Mouse (Mus musculus) CH12.LX (cell line): ENCODE measurements at regions not wholly inside any gene's neighbourhood (a gene's known extent, or its start where the extent isn't known, plus 50 kb on each side); places are given as distances from the start of the nearest gene placed in this dataset.

Source experiments
- DNase-seq: peaks from one replicate; pipeline ENCODE4 v3.0.0-alpha.2; 2013; ENCODE audit errors: extremely low read depth
- H3K27ac ChIP-seq: 2 replicates; pipeline ENCODE4 v1.5.1; 2012; ENCODE audit warnings: low read depth, mild to moderate bottlenecking, control low read depth, moderate library complexity; ENCODE audit not compliant: insufficient read depth
- H3K27me3 ChIP-seq: replicated peaks from 2 replicates; pipeline ENCODE3; 2012; ENCODE audit warnings: inconsistent platforms
- H3K36me3 ChIP-seq, 2 experiments: replicated peaks in 1 of 2; 2 replicates each; pipeline versions ENCODE3 to v1.6.1; 2012; ENCODE audit warnings: inconsistent platforms in 1 of 2, low read length in 1 of 2, mild to moderate bottlenecking in 1 of 2, mixed read lengths in 1 of 2, moderate library complexity in 1 of 2; ENCODE audit not compliant: control insufficient read depth in 1 of 2, insufficient read depth in 1 of 2
- H3K4me1 ChIP-seq, 2 experiments: 2 replicates each; pipeline ENCODE4 v1.6.1; 2012; ENCODE audit warnings: inconsistent platforms in 1 of 2, moderate library complexity in 1 of 2; ENCODE audit not compliant: insufficient read depth in 2 of 2, control insufficient read depth in 1 of 2
- H3K4me2 ChIP-seq: 2 replicates; pipeline ENCODE4 v1.6.1; 2012; ENCODE audit warnings: low read depth, mild to moderate bottlenecking, control low read depth; ENCODE audit not compliant: poor library complexity, insufficient read depth, severe bottlenecking
- H3K4me3 ChIP-seq, 3 experiments: fragments of 150-350 bp in 1 of 3; sonication (generic) in 1 of 3; replicated peaks in 1 of 3; 2 replicates each; pipeline versions ENCODE3 to v1.5.1; 2011 to 2012; ENCODE audit warnings: low read depth in 2 of 3, low read length in 2 of 3, mild to moderate bottlenecking in 2 of 3, moderate library complexity in 2 of 3, control low read depth in 1 of 3, improper control_type of control experiment in 1 of 3, inconsistent platforms in 1 of 3, mixed read lengths in 1 of 3; ENCODE audit not compliant: poor library complexity in 1 of 3
- H3K79me2 ChIP-seq: replicated peaks from 2 replicates; pipeline ENCODE4 v1.6.1; 2012; ENCODE audit warnings: mild to moderate bottlenecking, moderate library complexity; ENCODE audit not compliant: control insufficient read depth, poor library complexity, insufficient read depth, severe bottlenecking; ENCODE audit errors: extremely low read depth
- H3K9ac ChIP-seq: 2 replicates; pipeline ENCODE4 v1.6.1; 2012; ENCODE audit warnings: low read depth, mild to moderate bottlenecking, control low read depth, moderate library complexity; ENCODE audit not compliant: insufficient read depth
- H3K9me3 ChIP-seq: replicated peaks from 2 replicates; pipeline ENCODE3; 2012; ENCODE audit warnings: low read length, inconsistent platforms, mixed read lengths
- CTCF ChIP-seq, 2 experiments: IDR thresholded peaks in 1 of 2; conservative IDR thresholded peaks in 1 of 2; 2 replicates each; pipeline ENCODE4 v1.5.1; 2011 to 2012; ENCODE audit warnings: low read depth in 2 of 2, low read length in 2 of 2, improper control_type of control experiment in 1 of 2, inconsistent platforms in 1 of 2, mild to moderate bottlenecking in 1 of 2, moderate library complexity in 1 of 2
- KAT2A ChIP-seq: IDR thresholded peaks from 2 replicates; pipeline ENCODE4 v1.6.1; 2012; ENCODE audit warnings: low read length, improper control_type of control experiment, inconsistent platforms; ENCODE audit not compliant: insufficient replicate concordance
- MAFK ChIP-seq: IDR thresholded peaks from 2 replicates; pipeline ENCODE4 v1.6.1; 2011; ENCODE audit warnings: low read length, improper control_type of control experiment; ENCODE audit not compliant: insufficient replicate concordance
- MEF2A ChIP-seq: IDR thresholded peaks from 2 replicates; pipeline ENCODE4 v1.6.1; 2014; ENCODE audit warnings: low read depth, mild to moderate bottlenecking, inconsistent platforms, low read length, improper control_type of control experiment, borderline replicate concordance
- NRF1 ChIP-seq: IDR thresholded peaks from 2 replicates; pipeline ENCODE4 v1.6.1; 2014; ENCODE audit warnings: low read depth, mild to moderate bottlenecking, inconsistent platforms, low read length, improper control_type of control experiment, moderate library complexity
- RAD21 ChIP-seq: IDR thresholded peaks from 2 replicates; pipeline ENCODE4 v1.6.1; 2011; ENCODE audit warnings: low read depth, mild to moderate bottlenecking, low read length, improper control_type of control experiment, moderate library complexity
- SMC3 ChIP-seq: IDR thresholded peaks from 2 replicates; pipeline ENCODE4 v1.6.1; 2011; ENCODE audit warnings: low read depth, low read length, improper control_type of control experiment
- UBTF ChIP-seq: IDR thresholded peaks from 2 replicates; pipeline ENCODE4 v1.6.1; 2012; ENCODE audit warnings: low read depth, mild to moderate bottlenecking, inconsistent platforms, low read length, improper control_type of control experiment, moderate library complexity
- dilution Hi-C: fragments of 300-500 bp; cut with MboI; formaldehyde crosslinking; loops from 2 replicates; pipeline ENCODE4 v1.14.3; 2020; ENCODE audit warnings: low sequenced_read_pairs; ENCODE audit not compliant: extremely low pct_unique_long_range_greater_than_20kb, extremely low pct_ligation_motif_present
- in situ Hi-C: fragments of 300-500 bp; cut with MboI; formaldehyde crosslinking; loops from 3 replicates; pipeline ENCODE4 v1.14.3; 2019; ENCODE audit warnings: low sequenced_read_pairs, low pct_ligation_motif_present, low pct_unique_long_range_greater_than_20kb, mixed read lengths

DNA sequence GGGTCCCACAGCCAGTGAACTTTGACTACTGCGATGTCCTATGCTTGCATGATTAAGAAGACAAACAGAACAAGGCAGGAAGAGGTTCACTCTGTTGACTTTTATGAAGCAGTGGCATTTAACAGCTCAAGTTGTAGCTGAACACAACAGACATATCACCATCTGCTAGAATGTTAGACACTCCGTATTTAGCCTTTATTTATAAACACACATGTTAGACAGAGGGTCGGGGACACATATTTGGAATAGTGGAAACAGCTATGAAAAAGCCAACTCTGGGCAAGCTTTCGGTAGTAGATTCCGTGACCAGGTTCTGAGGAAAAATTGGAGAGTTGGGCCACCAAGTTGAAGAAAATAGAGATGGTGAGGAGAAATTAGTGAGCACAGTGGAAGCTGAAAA lies 775.6 kb upstream of the Fam98a start:
- in situ Hi-C loops: no loop called here
- Histone ChIP-seq H3K4me2 (no peak overlapping the region), H3K4me3 (no peak overlapping the region), H3K36me3 (no peaks in the 10 kb centered on the region), H3K4me1 (no peaks in the 10 kb centered on the region), H3K27me3 (no peaks in the 10 kb centered on the region), H3K9ac (no peak overlapping the region), H3K79me2 (no peaks in the 10 kb centered on the region), H3K27ac (no peak overlapping the region), H3K9me3 (no peaks in the 10 kb centered on the region)
- dilution Hi-C loops: no loop called here
- TF ChIP-seq CTCF (conservative IDR thresholded peaks at IDR 0.05 in 1 of 2, IDR thresholded peaks at IDR 0.05 in 1 of 2; ENCODE audit: low read depth in 2 of 2, low read length in 2 of 2) (no peak), KAT2A (no peak), UBTF (no peak), MAFK (no peak), MEF2A (no peak)
- DNase-seq: no peak

GRCm38 (mm10) chr17:76294630-76295029 lies 742.9 kb upstream of the Fam98a start:
- H3K27ac ChIP-seq: no peak overlapping the region
- H3K79me2 ChIP-seq: no peaks in the 10 kb centered on the region
- no peaks in the 10 kb centered on the region for H3K9me3 ChIP-seq
- no peak overlapping the region for H3K4me3 ChIP-seq
- DNase-seq: peak; percentile 40
- no peaks in the 10 kb centered on the region for H3K27me3 ChIP-seq
- H3K9ac ChIP-seq: no peak overlapping the region
- TF ChIP-seq NRF1: no peak
- peak; percentile 35 for TF ChIP-seq RAD21
- peak; percentile 18; the same call in 1 of the 2 replicates for TF ChIP-seq SMC3
- TF ChIP-seq CTCF (conservative IDR thresholded peaks at IDR 0.05 in 1 of 2, IDR thresholded peaks at IDR 0.05 in 1 of 2; ENCODE audit: low read depth in 2 of 2, low read length in 2 of 2): peak; percentile 31 to 36; a peak in 2 of 4 replicates
- TF ChIP-seq, all 38 proteins: peak for 3
- Histone ChIP-seq H3K36me3 (no peaks in the 10 kb centered on the region), H3K4me1 (no peaks in the 10 kb centered on the region), H3K4me2 (no peak overlapping the region)
- in situ Hi-C loops: no loop called here
- dilution Hi-C loops: no loop called here
